Mouse (Mus musculus) neural tube, embryonic 11.5 days (tissue): ENCODE results near the gene Smim22. TPM values are rescaled to one million over a fixed set of nuclear protein-coding genes. Genes with fewer than 3 reads are reported as not detected.

ENCODE experiments used
- ATAC-seq: fragments of 200-750 bp; cut with Nextera tagmentation; 2 replicates; pipeline ENCODE4 v1.8.0; 2017; ENCODE audit warnings: moderate number of reproducible peaks, mild to moderate bottlenecking, moderate TSS enrichment, moderate library complexity; ENCODE audit not compliant: insufficient read depth, low FRiP score, low TSS enrichment
- DNase-seq: peaks from one replicate; pipeline ENCODE4 v3.0.0-alpha.2; 2015; ENCODE audit warnings: low spot score
- H3K27ac ChIP-seq: fragments of 300-500 bp; sonication (generic); 2 replicates; pipeline ENCODE4 v1.5.1; 2014; ENCODE audit warnings: low read depth, mild to moderate bottlenecking, low read length
- H3K27me3 ChIP-seq: fragments of 300-500 bp; sonication (generic); 2 replicates; pipeline ENCODE4 v1.6.1; 2014; ENCODE audit warnings: mild to moderate bottlenecking, low read length, mixed read lengths; ENCODE audit not compliant: control insufficient read depth, insufficient read depth
- H3K36me3 ChIP-seq: fragments of 300-500 bp; sonication (generic); 2 replicates; pipeline ENCODE4 v1.6.1; 2014; ENCODE audit warnings: mild to moderate bottlenecking, low read length, moderate library complexity, mixed read lengths; ENCODE audit not compliant: control insufficient read depth, insufficient read depth
- H3K4me1 ChIP-seq: fragments of 300-500 bp; sonication (generic); 2 replicates; pipeline ENCODE4 v1.6.1; 2014; ENCODE audit warnings: low read length, mixed read lengths; ENCODE audit not compliant: control insufficient read depth, insufficient read depth
- H3K4me2 ChIP-seq: fragments of 300-500 bp; sonication (generic); 2 replicates; pipeline ENCODE4 v1.6.1; 2014; ENCODE audit warnings: low read depth, mild to moderate bottlenecking, moderate library complexity
- H3K4me3 ChIP-seq: fragments of 300-500 bp; sonication (generic); 2 replicates; pipeline ENCODE4 v1.5.1; 2014; ENCODE audit warnings: low read depth, low read length
- H3K9ac ChIP-seq: fragments of 300-500 bp; sonication (generic); 2 replicates; pipeline ENCODE4 v1.6.1; 2014; ENCODE audit warnings: mild to moderate bottlenecking, low read length
- H3K9me3 ChIP-seq: fragments of 300-500 bp; sonication (generic); 2 replicates; pipeline ENCODE4 v1.6.1; 2016; ENCODE audit warnings: low read length; ENCODE audit not compliant: control insufficient read depth
- whole genome bisulfite sequencing: fragments of 180-500 bp; shearing (Covaris S2); extraction: QIAGEN DNeasy Blood & Tissue Kit; methylation state at CpG from one replicate; pipeline ENCODE4 v1.1.7; 2014; 5-methylcytosine and 5-hydroxymethylcytosine counted together
- polyA plus RNA-seq: library from polyadenylated mRNA; unstranded; fragments of >200 nt; fragmentation: Nextera tagmentation; extraction: Ambion mirVana; gene quantifications from 2 replicates; pipeline ENCODE4 v1.2.1, GENCODE M21; 2014

Gene Smim22
- polyA plus RNA-seq, 1 experiment from 2014 or later, result not detected

GRCm38 (mm10) chr16:4997553-4997952 lies 9.5 kb upstream of the Smim22 start, which contains the start of gene Sept12:
Sept12 (minus strand) TSS chr16:4997852.
- Histone ChIP-seq H3K27me3 (no peaks in the 10 kb centered on the region), H3K27ac (no peak within 1 kb of the TSS), H3K4me1 (no peaks in the 10 kb centered on the region), H3K9ac (no peak within 1 kb of the TSS), H3K4me2 (no peak within 1 kb of the TSS), H3K9me3 (no peaks in the 10 kb centered on the region), H3K4me3 (no peak within 1 kb of the TSS), H3K36me3 (no peaks in the 10 kb centered on the region)
- DNase-seq, result no peak
- no peak for ATAC-seq
- WGBS, result 55% methylated on average over 3 of the region's 3 CpGs

GRCm38 (mm10) chr16:4998984-4999383 lies 8.1 kb upstream of the Smim22 start:
- DNase-seq (no peak), ATAC-seq (no peak)
- Histone ChIP-seq H3K27me3 (no peaks in the 10 kb centered on the region), H3K4me1 (no peaks in the 10 kb centered on the region), H3K36me3 (no peaks in the 10 kb centered on the region), H3K4me3 (no peak overlapping the region), H3K4me2 (no peak overlapping the region), H3K9me3 (no peaks in the 10 kb centered on the region), H3K9ac (no peak overlapping the region), H3K27ac (no peak overlapping the region)
- 79% methylated on average over 1 of the region's 1 CpGs for WGBS

- 79% methylated on average over 3 of the region's 3 CpGs for WGBS
- no peak for DNase-seq
- Histone ChIP-seq H3K4me1 (no peaks in the 10 kb centered on the region), H3K9me3 (no peaks in the 10 kb centered on the region), H3K27ac (no peak overlapping the region), H3K36me3 (no peaks in the 10 kb centered on the region), H3K9ac (no peak overlapping the region), H3K4me2 (no peak overlapping the region), H3K4me3 (no peak overlapping the region), H3K27me3 (no peaks in the 10 kb centered on the region)
- ATAC-seq, result no peak
Observed at GRCm38 (mm10) chr16:5000611-5001010, 6.5 kb upstream of the Smim22 start.

GRCm38 (mm10) chr16:5007492-5007891 lies 404 bp downstream of the Smim22 start:
- H3K4me2 ChIP-seq, result no peak overlapping the region
- ATAC-seq (no peak), DNase-seq (no peak)
- H3K9ac ChIP-seq, result no peak overlapping the region
- no peak overlapping the region for H3K27ac ChIP-seq
- no peaks in the 10 kb centered on the region for H3K36me3 ChIP-seq
- H3K4me3 ChIP-seq, result no peak overlapping the region
- H3K4me1 ChIP-seq, result no peaks in the 10 kb centered on the region; the same call in 1 of the 2 replicates
- H3K9me3 ChIP-seq, result no peaks in the 10 kb centered on the region
- no peaks in the 10 kb centered on the region for H3K27me3 ChIP-seq
- 53% methylated on average over 6 of the region's 6 CpGs for WGBS

GRCm38 (mm10) chr16:5008076-5008475 lies 988 bp downstream of the Smim22 start:
- Histone ChIP-seq H3K36me3 (no peaks in the 10 kb centered on the region), H3K27me3 (no peaks in the 10 kb centered on the region), H3K9ac (no peak overlapping the region), H3K4me1 (no peaks in the 10 kb centered on the region; the same call in 1 of the 2 replicates), H3K27ac (no peak overlapping the region), H3K4me2 (no peak overlapping the region), H3K4me3 (no peak overlapping the region), H3K9me3 (no peaks in the 10 kb centered on the region)
- WGBS, result 85% methylated on average over 12 of the region's 12 CpGs
- DNase-seq, result no peak
- no peak for ATAC-seq

- H3K4me3 ChIP-seq, result no peak overlapping the region
- no peak overlapping the region for H3K4me2 ChIP-seq
- 93% methylated on average over 10 of the region's 10 CpGs for WGBS
- no peaks in the 10 kb centered on the region for H3K27me3 ChIP-seq
- no peak for ATAC-seq
- H3K4me1 ChIP-seq, result no peaks in the 10 kb centered on the region; the same call in 1 of the 2 replicates
- H3K9me3 ChIP-seq, result no peaks in the 10 kb centered on the region
- no peak for DNase-seq
- no peak overlapping the region for H3K9ac ChIP-seq
- H3K36me3 ChIP-seq, result peaks cover 3% of the 10 kb centered on the region
- H3K27ac ChIP-seq, result no peak overlapping the region
Observed at GRCm38 (mm10) chr16:5010371-5010935, 3.4 kb downstream of the Smim22 start.

GRCm38 (mm10) chr16:5011285-5011684 lies 4.2 kb downstream of the Smim22 start:
- ATAC-seq, result no peak
- Histone ChIP-seq H3K4me1 (no peaks in the 10 kb centered on the region; the same call in 1 of the 2 replicates), H3K27me3 (no peaks in the 10 kb centered on the region), H3K27ac (no peak overlapping the region), H3K9me3 (no peaks in the 10 kb centered on the region), H3K9ac (no peak overlapping the region), H3K4me3 (no peak overlapping the region), H3K36me3 (peaks cover 3% of the 10 kb centered on the region), H3K4me2 (no peak overlapping the region)
- no peak for DNase-seq
- 94% methylated on average over 7 of the region's 7 CpGs for WGBS

- no peaks in the 10 kb centered on the region for H3K27me3 ChIP-seq
- peak overlapping the region; percentile 76 for H3K9ac ChIP-seq
- H3K4me3 ChIP-seq, result peak overlapping the region; percentile 59
- ATAC-seq (no peak), DNase-seq (no peak)
- 59% methylated on average over 13 of the region's 13 CpGs for WGBS
- no peaks in the 10 kb centered on the region for H3K9me3 ChIP-seq
- H3K4me2 ChIP-seq, result peak overlapping the region; percentile 71
- no peaks in the 10 kb centered on the region; the same call in 1 of the 2 replicates for H3K4me1 ChIP-seq
- peaks cover 4% of the 10 kb centered on the region for H3K36me3 ChIP-seq
- no peak overlapping the region for H3K27ac ChIP-seq
Observed at GRCm38 (mm10) chr16:5012036-5013005, 5.2 kb downstream of the Smim22 start.
